Mouse (Mus musculus): ENCODE results near the gene Caln1.

DNA sequence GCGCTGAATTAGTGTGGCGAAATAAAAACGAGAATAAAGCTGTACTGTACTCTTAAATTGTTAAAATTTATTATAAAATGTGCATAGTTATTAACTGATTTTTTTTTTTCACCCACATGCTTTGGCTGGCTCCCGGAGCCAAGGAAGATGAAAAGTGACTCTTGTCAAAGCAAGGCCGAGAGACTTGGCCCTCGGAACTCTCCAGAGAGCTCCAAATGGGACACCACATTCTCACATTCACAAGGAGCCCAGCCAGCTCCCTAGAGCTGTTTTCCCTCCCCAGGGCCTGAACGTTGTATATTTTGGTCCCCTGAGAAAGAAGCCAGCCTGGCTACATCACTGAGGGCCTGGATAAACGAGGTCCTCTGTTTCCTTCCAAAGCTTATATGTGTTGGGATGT lies 25.1 kb downstream of the Caln1 start:
- TF ChIP-seq GATA1 (IDR thresholded peaks at IDR 0.05; ENCODE audit: borderline replicate concordance, low read length) (no peak), FLI1 (IDR thresholded peaks at IDR 0.05; ENCODE audit: low read length) (no peak)

All from megakaryocyte, embryonic 14.5 days (primary cell).